Mouse (Mus musculus) limb, embryonic 14.5 days (tissue): ENCODE data around the gene Sarnp. TPM values are rescaled to one million over a fixed set of nuclear protein-coding genes. Genes with fewer than 3 reads are reported as not detected.

ENCODE experiments used
- ATAC-seq: fragments of 200-750 bp; cut with Nextera tagmentation; 2 replicates; pipeline ENCODE4 v1.8.0; 2017; ENCODE audit warnings: low read depth, moderate number of reproducible peaks, moderate TSS enrichment; ENCODE audit not compliant: low FRiP score
- DNase-seq: peaks from one replicate; pipeline ENCODE4 v3.0.0-alpha.2; 2015; ENCODE audit warnings: low spot score
- H3K27ac ChIP-seq: fragments of 300-500 bp; sonication (generic); replicated peaks from 2 replicates; pipeline ENCODE4 v1.5.1; 2014; ENCODE audit warnings: low read depth, mild to moderate bottlenecking, low read length, moderate library complexity, mixed read lengths
- H3K27me3 ChIP-seq: fragments of 300-500 bp; sonication (generic); 2 replicates; pipeline ENCODE4 v1.6.1; 2014; ENCODE audit warnings: low read length, mixed read lengths; ENCODE audit not compliant: control insufficient read depth, insufficient read depth
- H3K36me3 ChIP-seq: fragments of 300-500 bp; sonication (generic); 2 replicates; pipeline ENCODE4 v1.6.1; 2014; ENCODE audit warnings: mild to moderate bottlenecking, low read length, moderate library complexity, mixed read lengths; ENCODE audit not compliant: control insufficient read depth, insufficient read depth
- H3K4me1 ChIP-seq: fragments of 300-500 bp; sonication (generic); 2 replicates; pipeline ENCODE4 v1.6.1; 2014; ENCODE audit warnings: antibody characterized with exemption, low read length, mixed read lengths; ENCODE audit not compliant: control insufficient read depth, insufficient read depth
- H3K4me2 ChIP-seq: fragments of 300-500 bp; sonication (generic); replicated peaks from 2 replicates; pipeline ENCODE4 v1.6.1; 2014; ENCODE audit warnings: low read depth, mild to moderate bottlenecking, low read length, moderate library complexity; ENCODE audit not compliant: severe bottlenecking
- H3K4me3 ChIP-seq: fragments of 300-500 bp; sonication (generic); replicated peaks from 2 replicates; pipeline ENCODE4 v1.5.1; 2014; ENCODE audit warnings: low read length
- H3K9ac ChIP-seq: fragments of 300-500 bp; sonication (generic); 2 replicates; pipeline ENCODE4 v1.6.1; 2014; ENCODE audit warnings: mild to moderate bottlenecking, low read depth, low read length, moderate library complexity; ENCODE audit not compliant: severe bottlenecking
- H3K9me3 ChIP-seq: fragments of 300-500 bp; sonication (generic); 2 replicates; pipeline ENCODE4 v1.6.1; 2016; ENCODE audit warnings: low read length; ENCODE audit not compliant: control insufficient read depth
- POLR2A ChIP-seq: fragments of 200-500 bp; IDR thresholded peaks from 2 replicates; pipeline ENCODE4 v1.8.0; 2012; ENCODE audit warnings: inconsistent platforms, mild to moderate bottlenecking, moderate library complexity, borderline replicate concordance; ENCODE audit not compliant: insufficient read depth, insufficient read length; ENCODE audit errors: extremely low read depth
- WGBS: fragments of 180-500 bp; shearing (Covaris S2); extraction: QIAGEN DNeasy Blood & Tissue Kit; methylation state at CpG from one replicate; pipeline ENCODE4 v1.1.7; 2014; 5-methylcytosine and 5-hydroxymethylcytosine counted together
- polyA plus RNA-seq, 2 experiments: library from polyadenylated mRNA; depleted of rRNA in 1 of 2; stranded (reverse) in 1 of 2; unstranded in 1 of 2; fragments of >200 nt; fragmentation: Nextera tagmentation in 1 of 2; extraction: Ambion mirVana in 1 of 2; gene quantifications; 2 replicates each; pipeline versions ENCODE4 v1.2.1 to v1.2.3; 2012 to 2014

Sarnp gene
- polyA plus RNA-seq, 2 experiments: 122 to 200 TPM

GRCm38 (mm10) chr10:128795581-128795980 lies 21.6 kb upstream of the Sarnp start:
- no peak overlapping the region for H3K27ac ChIP-seq
- H3K4me3 ChIP-seq: no peak overlapping the region
- no peaks in the 10 kb centered on the region for H3K4me1 ChIP-seq
- no peaks in the 10 kb centered on the region for H3K27me3 ChIP-seq
- no peak for TF ChIP-seq POLR2A
- H3K9ac ChIP-seq: no peak overlapping the region
- WGBS: 92% methylated on average over 3 of the region's 3 CpGs
- ATAC-seq (no peak), DNase-seq (no peak)
- peaks cover 18% of the 10 kb centered on the region for H3K36me3 ChIP-seq
- no peaks in the 10 kb centered on the region for H3K9me3 ChIP-seq
- no peak overlapping the region for H3K4me2 ChIP-seq

- TF ChIP-seq POLR2A: no peak
- ATAC-seq (no peak), DNase-seq (no peak)
- no peak overlapping the region for H3K27ac ChIP-seq
- no peak overlapping the region for H3K4me2 ChIP-seq
- peaks cover 31% of the 10 kb centered on the region for H3K36me3 ChIP-seq
- no peak overlapping the region for H3K9ac ChIP-seq
- H3K9me3 ChIP-seq: no peaks in the 10 kb centered on the region
- H3K4me3 ChIP-seq: no peak overlapping the region
- no peaks in the 10 kb centered on the region for H3K27me3 ChIP-seq
- H3K4me1 ChIP-seq: peaks cover 11% of the 10 kb centered on the region
- 94% methylated on average over 8 of the region's 8 CpGs for WGBS
Observed at GRCm38 (mm10) chr10:128798676-128799075, 18.5 kb upstream of the Sarnp start.

- Histone ChIP-seq H3K36me3 (peaks cover 40% of the 10 kb centered on the region), H3K4me3 (no peak overlapping the region), H3K4me1 (peaks cover 22% of the 10 kb centered on the region), H3K27me3 (no peaks in the 10 kb centered on the region), H3K9ac (0 out of 2 replicates have a peak overlapping the region, but pooled peaks have one; percentile 5), H3K9me3 (no peaks in the 10 kb centered on the region), H3K27ac (no peak overlapping the region), H3K4me2 (no peak overlapping the region)
- 85% methylated on average over 16 of the region's 16 CpGs for WGBS
- no peak for ATAC-seq
- no peak for TF ChIP-seq POLR2A
- DNase-seq: no peak
Observed at GRCm38 (mm10) chr10:128801981-128802495, 15.1 kb upstream of the Sarnp start.

GRCm38 (mm10) chr10:128802956-128803355 lies 14.2 kb upstream of the Sarnp start:
- ATAC-seq: no peak
- peaks cover 31% of the 10 kb centered on the region for H3K4me1 ChIP-seq
- H3K4me3 ChIP-seq: peak overlapping the region; percentile 86
- H3K27me3 ChIP-seq: no peaks in the 10 kb centered on the region
- peaks cover 45% of the 10 kb centered on the region for H3K36me3 ChIP-seq
- no peak for DNase-seq
- H3K9me3 ChIP-seq: no peaks in the 10 kb centered on the region
- H3K27ac ChIP-seq: 0 out of 2 replicates have a peak overlapping the region, but pooled peaks have one; percentile 38
- peak overlapping the region; percentile 90 for H3K4me2 ChIP-seq
- no peak overlapping the region for H3K9ac ChIP-seq
- WGBS: 47% methylated on average over 4 of the region's 4 CpGs
- TF ChIP-seq POLR2A: no peak

GRCm38 (mm10) chr10:128803361-128803760 lies 13.8 kb upstream of the Sarnp start:
- no peak for DNase-seq
- Histone ChIP-seq H3K9me3 (no peaks in the 10 kb centered on the region), H3K4me1 (peaks cover 33% of the 10 kb centered on the region), H3K27me3 (no peaks in the 10 kb centered on the region), H3K36me3 (peaks cover 46% of the 10 kb centered on the region), H3K4me2 (peak overlapping the region; percentile 90), H3K27ac (peak overlapping the region; percentile 99), H3K4me3 (peak overlapping the region; percentile 86), H3K9ac (peak overlapping the region; percentile 81)
- no peak for ATAC-seq
- WGBS: 16% methylated on average over 6 of the region's 6 CpGs
- no peak for TF ChIP-seq POLR2A
